Mouse (Mus musculus) cerebellum, adult (tissue): ENCODE results near the gene Lbp.

Source experiments
- ATAC-seq: cut with Nextera tagmentation; 2 replicates; pipeline ENCODE4 v1.9.2; 2017; ENCODE audit warnings: mild to moderate bottlenecking, moderate library complexity, mixed read lengths; ENCODE audit not compliant: insufficient number of reproducible peaks, low FRiP score, low TSS enrichment

Gene Lbp

GRCm38 (mm10) chr2:158306696-158307049, 380 bp downstream of the Lbp start:
- ATAC-seq, result no peak

DNA sequence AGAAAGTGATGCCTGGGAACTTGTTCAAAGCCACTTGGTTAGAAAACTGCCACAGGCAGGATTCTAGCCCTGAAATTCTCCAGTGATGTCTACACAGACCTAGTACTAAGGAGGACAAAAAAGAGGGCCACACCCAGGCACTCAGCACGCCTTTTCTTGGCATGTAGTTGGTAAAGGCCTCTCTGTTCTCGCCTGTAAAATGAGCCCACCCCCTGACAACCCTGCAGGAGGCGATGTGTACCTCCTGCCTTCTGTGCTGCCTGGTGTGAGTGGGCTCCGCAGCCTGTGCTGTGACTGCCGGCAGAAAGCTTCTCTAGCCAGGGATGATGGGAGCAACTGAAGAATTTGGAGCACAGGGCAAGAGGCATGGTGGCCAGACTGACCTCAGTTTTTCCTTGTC, 2.0 kb downstream of the Lbp start:
- ATAC-seq, result no peak

- ATAC-seq, result no peak
Observed at GRCm38 (mm10) chr2:158313089-158313488, 6.8 kb downstream of the Lbp start.

DNA sequence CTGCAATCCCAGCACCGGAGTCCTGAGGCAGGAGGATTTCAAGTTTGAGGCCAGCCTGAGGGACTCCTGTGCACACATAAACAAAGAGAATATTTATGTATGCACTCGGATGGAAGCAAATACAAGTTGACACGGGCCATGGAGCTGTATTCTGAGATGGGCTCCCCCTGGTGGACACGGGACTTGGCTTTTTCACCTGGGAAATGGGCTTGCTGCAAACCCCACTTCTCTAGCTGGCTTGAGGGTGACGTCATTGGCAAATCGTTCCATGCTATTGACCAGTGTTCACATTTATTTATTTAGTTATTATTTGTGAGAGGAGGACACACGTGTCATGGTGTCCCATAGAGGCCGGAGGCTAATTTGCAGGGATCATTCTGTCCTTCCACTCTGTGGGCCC, 10.1 kb downstream of the Lbp start:
- ATAC-seq, result no peak

DNA sequence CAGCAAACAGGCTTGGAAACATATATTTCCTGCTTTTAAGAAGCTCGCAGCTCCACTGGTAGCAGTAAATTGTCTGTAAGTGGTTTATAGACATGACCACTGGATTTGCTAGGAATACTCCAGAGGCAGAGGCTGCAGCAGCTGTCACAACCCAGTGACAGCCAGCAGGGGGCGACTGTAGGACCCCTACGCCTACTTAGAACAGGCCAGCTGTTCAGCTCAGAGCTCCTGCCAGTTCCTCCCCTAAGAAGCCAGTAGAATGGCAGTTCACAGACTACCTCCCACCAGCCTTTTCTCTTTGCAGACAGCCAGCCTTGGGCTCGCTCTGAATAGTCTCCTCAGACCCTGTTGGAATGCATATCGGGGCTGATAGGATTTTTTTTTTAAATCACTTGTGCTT, 10.7 kb downstream of the Lbp start:
- ATAC-seq, result no peak

DNA sequence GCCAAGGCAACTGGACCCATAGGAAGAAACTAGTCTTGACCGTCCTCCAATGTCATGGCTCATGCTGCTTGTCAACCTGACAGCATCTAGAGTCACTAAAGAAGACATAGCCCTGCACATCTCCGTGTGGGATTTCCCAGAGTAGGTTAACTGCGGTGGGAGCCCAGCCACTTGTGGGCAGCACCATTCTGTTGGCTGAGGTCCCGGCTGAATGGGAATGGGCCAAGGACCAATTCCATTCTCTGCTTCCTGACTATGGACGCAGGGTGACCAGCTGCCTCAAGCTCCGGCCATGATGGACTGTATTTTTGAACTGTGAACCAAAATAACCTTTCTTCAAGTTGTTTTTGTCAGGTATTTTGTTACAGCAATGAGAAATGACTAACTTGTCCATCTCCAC, 15.3 kb downstream of the Lbp start:
- no peak for ATAC-seq

DNA sequence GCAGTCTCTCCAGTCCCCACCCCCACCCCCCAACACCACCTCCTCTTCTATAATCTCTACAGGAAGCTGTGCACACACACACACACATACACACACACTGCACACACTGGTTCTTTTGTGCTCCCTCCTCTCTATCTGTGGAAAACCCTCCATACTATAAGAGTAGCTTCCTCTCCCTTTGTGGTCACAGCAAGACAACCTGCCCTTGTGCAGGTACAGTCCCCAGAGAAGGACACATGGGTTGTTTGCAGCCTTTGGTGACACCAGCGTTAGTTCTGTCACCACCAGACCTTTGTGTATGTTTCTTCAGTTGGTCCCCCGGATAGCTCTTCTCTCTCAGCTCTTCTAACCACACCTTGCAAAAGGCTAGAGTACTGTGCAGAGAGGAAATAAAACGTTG, 16.6 kb downstream of the Lbp start:
- ATAC-seq, result no peak

DNA sequence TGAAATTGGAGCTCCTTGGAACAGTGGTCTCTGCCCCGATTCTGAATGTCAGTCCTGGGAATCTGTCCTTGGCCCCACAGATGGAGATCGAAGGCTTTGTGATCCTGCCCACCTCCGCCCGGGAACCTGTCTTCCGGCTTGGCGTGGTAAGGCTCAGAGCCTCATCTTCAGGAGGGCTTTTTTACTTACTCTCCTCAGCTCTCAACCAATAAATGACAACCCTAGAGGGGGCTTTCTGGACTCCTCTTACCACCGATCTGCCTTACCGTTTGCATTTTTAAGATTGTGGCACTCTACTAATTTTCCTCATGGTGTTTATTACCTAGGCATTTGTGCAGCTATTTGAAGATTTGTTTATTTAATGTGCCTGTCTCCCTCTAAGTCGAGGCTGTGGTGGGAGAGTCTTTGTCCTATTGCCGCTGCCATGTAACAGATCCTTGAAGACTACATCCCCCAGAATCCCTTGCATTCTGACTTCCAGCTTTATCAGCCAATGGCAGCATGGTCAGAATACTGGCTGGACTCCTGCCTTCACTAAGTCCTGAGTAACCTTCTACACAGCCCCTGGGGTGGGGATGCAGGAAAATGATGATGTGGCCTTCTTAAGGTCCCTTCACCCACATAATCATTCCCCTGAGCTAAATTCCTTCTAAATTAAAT, 18.4 kb downstream of the Lbp start:
- no peak for ATAC-seq

DNA sequence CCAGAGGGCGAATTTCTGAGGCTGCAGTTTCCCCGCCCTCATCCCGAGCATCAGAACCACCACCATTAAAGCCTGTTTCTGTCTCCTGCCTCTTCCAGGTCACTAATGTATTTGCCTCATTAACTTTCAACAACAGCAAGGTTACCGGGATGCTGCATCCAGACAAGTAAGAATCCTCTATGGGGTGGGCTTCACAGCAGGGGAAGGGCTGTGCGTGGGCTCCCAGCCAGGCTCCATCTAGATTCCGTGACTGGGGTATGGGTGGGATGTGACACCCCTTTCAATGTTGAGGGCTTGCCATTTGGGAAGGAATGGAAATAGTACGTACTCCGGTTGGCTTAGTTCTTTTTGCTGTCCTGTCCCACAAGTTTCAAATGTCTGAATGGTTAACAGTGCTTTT, 19.3 kb downstream of the Lbp start:
- ATAC-seq, result no peak

DNA sequence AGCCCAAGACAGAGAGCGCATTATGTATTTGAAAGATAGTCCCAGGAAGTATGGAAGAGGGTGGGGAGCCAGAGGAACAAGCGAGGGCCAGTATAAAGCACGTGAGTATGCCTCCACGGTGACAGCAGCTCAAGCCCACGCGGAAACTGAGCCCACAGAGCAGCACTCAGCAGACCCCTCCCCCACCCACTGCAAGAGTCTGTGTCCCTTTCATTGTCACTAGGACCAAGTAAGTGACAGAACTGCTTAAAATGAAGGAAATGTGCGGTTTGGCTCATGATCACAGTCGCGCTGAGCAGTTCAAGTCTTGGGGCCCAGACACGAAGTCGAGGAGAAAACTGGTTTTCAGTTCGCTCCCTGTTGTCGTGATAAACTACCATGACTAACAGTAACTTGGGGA, 28.1 kb downstream of the Lbp start:
- ATAC-seq, result no peak

DNA sequence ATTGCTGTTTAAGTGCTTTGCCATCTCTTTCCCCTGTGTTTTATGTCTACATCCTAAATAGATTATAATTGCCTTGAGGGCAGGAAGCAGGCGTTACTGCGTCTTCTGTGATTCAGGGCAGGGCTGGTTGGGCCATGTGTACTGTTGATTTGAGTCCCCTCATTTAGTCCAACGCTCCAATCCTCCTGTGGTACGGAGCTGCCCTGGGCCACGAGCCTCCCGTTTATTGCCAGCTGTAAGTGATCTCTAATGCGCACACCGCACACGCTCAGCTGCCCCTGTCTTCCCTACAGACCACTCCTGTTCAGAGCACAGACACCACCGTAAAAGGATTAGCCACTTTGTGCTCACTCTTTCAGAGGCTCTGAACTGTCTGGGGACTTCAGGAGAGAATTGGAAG, 31.4 kb downstream of the Lbp start:
- ATAC-seq, result no peak

DNA sequence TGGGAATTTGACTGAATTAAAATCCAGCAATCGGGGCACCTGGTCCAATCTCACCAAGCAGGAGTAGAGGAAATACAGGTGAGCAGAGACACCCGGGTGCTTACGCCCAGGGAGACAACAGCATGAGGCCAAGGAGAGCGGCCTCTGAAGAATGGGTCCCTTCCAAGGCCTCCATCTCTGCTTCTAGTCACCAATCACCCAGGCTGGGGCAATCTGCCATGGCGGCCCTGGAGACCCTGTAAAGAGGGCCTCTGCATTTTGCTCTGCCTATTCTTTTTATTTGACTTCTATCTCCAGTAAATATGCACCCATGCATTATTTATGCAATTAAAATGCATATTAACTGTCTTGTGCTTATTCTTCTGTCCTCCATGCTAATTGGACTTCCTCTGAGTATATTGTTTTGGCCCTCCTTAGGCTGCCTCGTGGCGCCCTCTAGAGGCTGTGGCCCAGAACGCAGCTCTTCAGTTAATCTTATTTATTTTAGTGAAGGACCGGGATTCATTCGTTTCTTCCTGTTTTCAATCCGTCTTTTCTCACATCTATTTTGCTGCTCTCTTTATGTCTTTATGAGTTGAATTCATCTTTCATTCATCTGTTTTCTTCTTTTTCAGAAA, 33.8 kb downstream of the Lbp start:
- ATAC-seq, result no peak

GRCm38 (mm10) chr2:158341324-158341723, 35.0 kb downstream of the Lbp start:
- no peak for ATAC-seq

- ATAC-seq, result no peak
Observed at GRCm38 (mm10) chr2:158343495-158343894, 37.2 kb downstream of the Lbp start.

DNA sequence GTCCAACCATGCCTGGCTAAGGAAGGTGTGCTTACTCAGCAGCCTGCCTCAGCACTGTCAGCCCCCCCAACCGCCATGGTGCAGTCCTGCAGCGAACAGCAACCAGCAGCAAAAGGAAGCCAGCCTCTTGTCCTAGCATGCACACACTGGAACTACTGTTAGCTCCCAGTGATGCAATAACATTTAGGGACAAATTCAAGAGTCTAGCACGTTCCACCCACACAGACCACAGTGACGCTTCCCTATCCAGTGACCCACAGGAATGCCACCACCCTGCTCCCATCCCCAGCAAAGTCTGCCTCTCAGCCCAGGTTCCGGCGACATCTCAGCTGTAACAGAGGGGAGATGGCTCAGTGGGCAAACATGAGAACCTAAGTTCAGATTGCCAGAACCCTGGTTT, 40.2 kb downstream of the Lbp start:
- no peak for ATAC-seq

GRCm38 (mm10) chr2:158347868-158348267, 41.6 kb downstream of the Lbp start:
- peak; percentile 40; the same call in 1 of the 2 replicates for ATAC-seq

- no peak for ATAC-seq
Observed at GRCm38 (mm10) chr2:158352801-158353520, 46.7 kb downstream of the Lbp start.

- no peak for ATAC-seq
Observed at GRCm38 (mm10) chr2:158354348-158355114, 48.2 kb downstream of the Lbp start.

GRCm38 (mm10) chr2:158355238-158355637, 48.9 kb downstream of the Lbp start:
- ATAC-seq, result no peak

DNA sequence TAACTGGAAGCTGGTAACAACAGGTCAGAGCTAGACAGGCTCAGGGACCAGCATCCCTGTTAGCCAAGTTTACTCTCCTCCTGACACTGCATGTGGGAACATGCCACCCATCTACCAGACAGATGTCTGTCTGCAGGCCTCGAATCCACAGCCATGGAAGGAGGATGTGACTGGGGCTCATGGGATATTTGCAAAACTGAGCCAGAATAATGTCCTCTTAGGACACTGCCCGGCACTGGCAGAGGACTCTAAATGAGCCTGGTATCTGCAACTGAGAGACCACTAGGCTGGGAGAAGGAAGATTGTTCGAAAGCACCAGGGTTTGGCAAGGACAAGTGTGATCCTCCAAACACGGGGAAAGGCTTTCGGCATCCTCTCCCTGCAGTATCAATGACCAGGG, 49.8 kb downstream of the Lbp start:
- no peak for ATAC-seq
